Mouse (Mus musculus) liver, adult 2 months (tissue): Measurements from ENCODE around the gene Syn3.

ENCODE experiments used
- CTCF ChIP-seq: fragments of 200-500 bp; IDR thresholded peaks from 2 replicates; pipeline ENCODE4 v1.5.1; 2011; ENCODE audit warnings: low read depth, low read length, control low read depth
- POLR2A ChIP-seq: fragments of 200-500 bp; IDR thresholded peaks from 2 replicates; pipeline ENCODE4 v1.6.1; 2011; ENCODE audit warnings: low read length, control low read depth; ENCODE audit not compliant: insufficient read depth; ENCODE audit errors: extremely low read depth

DNA sequence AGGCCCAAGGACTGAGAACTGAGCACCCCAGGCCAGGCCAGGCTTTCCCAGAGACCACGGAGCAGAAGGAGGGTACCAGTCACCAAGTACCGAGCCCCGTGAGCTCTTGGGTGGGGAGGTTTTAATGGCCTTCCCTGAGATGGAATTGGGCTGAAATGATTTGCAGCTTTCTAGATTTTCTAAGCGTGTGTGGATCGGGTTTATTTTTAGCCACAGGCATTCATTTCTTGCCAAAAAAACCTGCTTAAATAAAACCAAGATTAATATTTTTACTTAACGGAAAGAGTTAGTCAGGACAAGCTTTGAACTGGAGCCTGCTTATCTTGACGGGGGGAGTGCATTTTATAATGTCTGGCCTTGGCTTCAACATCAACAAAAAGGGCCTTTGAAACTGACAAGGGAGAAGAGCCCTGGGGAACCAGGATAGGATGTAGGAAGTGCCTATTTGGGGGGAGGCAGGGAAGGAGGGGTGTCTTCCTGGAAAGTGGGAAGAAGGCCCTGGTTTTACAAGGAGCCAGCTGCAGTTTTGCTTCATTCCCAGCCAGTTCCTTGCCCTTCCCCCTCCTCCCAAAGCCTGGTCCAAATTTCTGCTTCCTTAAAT lies 166.9 kb downstream of the Syn3 start:
- TF ChIP-seq POLR2A (no peak), CTCF (no peak)
